Mouse (Mus musculus): ENCODE measurements around the gene Gtdc1. TPM values are rescaled to one million over a fixed set of nuclear protein-coding genes. Genes with fewer than 3 reads are reported as not detected.

The Gtdc1 gene
- polyA plus RNA-seq, 1 experiment from 2014 or later: 10.1 TPM

GRCm38 (mm10) chr2:44590881-44591280 lies 336.6 kb downstream of the Gtdc1 start:
- no peaks in the 10 kb centered on the region for H3K4me1 ChIP-seq (replicated peaks)
- no peak overlapping the region for H3K4me3 ChIP-seq
- no peak overlapping the region for H3K4me2 ChIP-seq
- 0 out of 2 replicates have a peak, but pooled peaks cover 3% of the 10 kb centered on the region for H3K36me3 ChIP-seq
- ATAC-seq (ENCODE audit: insufficient number of reproducible peaks, low FRiP score): no peak
- H3K27me3 ChIP-seq (replicated peaks): no peaks in the 10 kb centered on the region
- H3K9me3 ChIP-seq (replicated peaks): no peaks in the 10 kb centered on the region
- H3K27ac ChIP-seq (ENCODE audit: poor library complexity, severe bottlenecking): no peak overlapping the region
- whole genome bisulfite sequencing: 56% methylated on average over 4 of the region's 4 CpGs
- no peak overlapping the region for H3K9ac ChIP-seq

GRCm38 (mm10) chr2:44584061-44584460 lies 343.4 kb downstream of the Gtdc1 start:
- Histone ChIP-seq H3K27me3 (replicated peaks) (no peaks in the 10 kb centered on the region), H3K4me1 (replicated peaks) (no peaks in the 10 kb centered on the region), H3K4me2 (no peak overlapping the region), H3K9me3 (replicated peaks) (peaks cover 5% of the 10 kb centered on the region; the same call in 1 of the 2 replicates), H3K9ac (no peak overlapping the region), H3K4me3 (no peak overlapping the region), H3K36me3 (peaks cover 8% of the 10 kb centered on the region), H3K27ac (ENCODE audit: poor library complexity, severe bottlenecking) (no peak overlapping the region)
- ATAC-seq (ENCODE audit: insufficient number of reproducible peaks, low FRiP score): no peak

DNA sequence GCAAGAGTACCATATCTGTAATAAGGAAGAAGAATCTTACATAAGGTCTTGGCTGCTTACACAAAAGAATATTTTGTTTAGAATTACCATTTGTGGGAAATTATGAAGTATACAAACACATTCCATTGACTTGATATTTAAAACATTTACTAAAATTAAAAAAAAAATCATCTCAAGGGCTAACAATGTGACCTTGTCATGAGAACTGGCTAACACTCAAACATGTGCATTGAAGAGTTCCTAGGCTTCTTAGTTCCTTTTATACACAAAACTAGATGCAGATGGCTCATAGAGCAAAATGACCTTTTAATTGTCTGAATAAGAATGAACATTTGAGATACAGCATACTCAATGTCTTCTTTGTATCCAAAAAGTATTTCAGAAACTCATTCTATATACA lies 344.0 kb downstream of the Gtdc1 start:
- Histone ChIP-seq H3K9ac (no peak overlapping the region), H3K27me3 (replicated peaks) (no peaks in the 10 kb centered on the region), H3K9me3 (replicated peaks) (peaks cover 5% of the 10 kb centered on the region; the same call in 1 of the 2 replicates), H3K36me3 (peaks cover 8% of the 10 kb centered on the region), H3K4me2 (no peak overlapping the region), H3K27ac (ENCODE audit: poor library complexity, severe bottlenecking) (no peak overlapping the region), H3K4me1 (replicated peaks) (no peaks in the 10 kb centered on the region), H3K4me3 (no peak overlapping the region)
- ATAC-seq (ENCODE audit: insufficient number of reproducible peaks, low FRiP score): no peak

DNA sequence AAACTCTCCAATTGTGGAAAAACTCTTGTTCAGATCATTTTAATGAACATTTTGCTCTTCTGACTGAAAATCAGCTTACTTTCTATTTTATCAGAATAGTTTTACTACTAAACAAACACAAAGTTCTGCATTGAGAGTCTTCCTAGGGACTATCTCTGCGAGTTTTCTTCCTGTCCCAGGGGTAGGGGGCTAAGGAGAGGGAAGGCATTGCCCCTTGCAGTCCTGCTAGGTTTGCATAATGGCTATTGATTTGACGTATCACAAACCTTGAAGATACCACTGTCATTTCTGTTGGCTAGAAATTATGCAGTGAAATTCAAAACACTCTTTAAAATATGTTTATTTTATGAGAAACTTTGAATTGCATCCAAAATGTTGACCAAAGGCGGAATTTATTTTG lies 355.6 kb downstream of the Gtdc1 start:
- Histone ChIP-seq H3K9ac (no peak overlapping the region), H3K4me3 (no peak overlapping the region), H3K4me2 (no peak overlapping the region), H3K36me3 (no peaks in the 10 kb centered on the region), H3K27ac (ENCODE audit: poor library complexity, severe bottlenecking) (no peak overlapping the region), H3K4me1 (replicated peaks) (no peaks in the 10 kb centered on the region), H3K9me3 (replicated peaks) (no peaks in the 10 kb centered on the region), H3K27me3 (replicated peaks) (no peaks in the 10 kb centered on the region)
- 74% methylated on average over 3 of the region's 3 CpGs for WGBS
- ATAC-seq (ENCODE audit: insufficient number of reproducible peaks, low FRiP score): no peak

- Histone ChIP-seq H3K4me1 (replicated peaks) (no peaks in the 10 kb centered on the region), H3K27ac (ENCODE audit: poor library complexity, severe bottlenecking) (no peak overlapping the region), H3K4me2 (no peak overlapping the region), H3K27me3 (replicated peaks) (no peaks in the 10 kb centered on the region), H3K9me3 (replicated peaks) (no peaks in the 10 kb centered on the region), H3K36me3 (no peaks in the 10 kb centered on the region), H3K9ac (no peak overlapping the region), H3K4me3 (no peak overlapping the region)
- no peak for ATAC-seq (ENCODE audit: insufficient number of reproducible peaks, low FRiP score)
- WGBS: 65% methylated on average over 9 of the region's 9 CpGs
These were observed 356.3 kb downstream of the Gtdc1 start for GRCm38 (mm10) chr2:44571156-44571555.

GRCm38 (mm10) chr2:44569140-44569952 lies 358.1 kb downstream of the Gtdc1 start:
- H3K9ac ChIP-seq: no peak overlapping the region
- WGBS: 82% methylated on average over 7 of the region's 7 CpGs

DNA sequence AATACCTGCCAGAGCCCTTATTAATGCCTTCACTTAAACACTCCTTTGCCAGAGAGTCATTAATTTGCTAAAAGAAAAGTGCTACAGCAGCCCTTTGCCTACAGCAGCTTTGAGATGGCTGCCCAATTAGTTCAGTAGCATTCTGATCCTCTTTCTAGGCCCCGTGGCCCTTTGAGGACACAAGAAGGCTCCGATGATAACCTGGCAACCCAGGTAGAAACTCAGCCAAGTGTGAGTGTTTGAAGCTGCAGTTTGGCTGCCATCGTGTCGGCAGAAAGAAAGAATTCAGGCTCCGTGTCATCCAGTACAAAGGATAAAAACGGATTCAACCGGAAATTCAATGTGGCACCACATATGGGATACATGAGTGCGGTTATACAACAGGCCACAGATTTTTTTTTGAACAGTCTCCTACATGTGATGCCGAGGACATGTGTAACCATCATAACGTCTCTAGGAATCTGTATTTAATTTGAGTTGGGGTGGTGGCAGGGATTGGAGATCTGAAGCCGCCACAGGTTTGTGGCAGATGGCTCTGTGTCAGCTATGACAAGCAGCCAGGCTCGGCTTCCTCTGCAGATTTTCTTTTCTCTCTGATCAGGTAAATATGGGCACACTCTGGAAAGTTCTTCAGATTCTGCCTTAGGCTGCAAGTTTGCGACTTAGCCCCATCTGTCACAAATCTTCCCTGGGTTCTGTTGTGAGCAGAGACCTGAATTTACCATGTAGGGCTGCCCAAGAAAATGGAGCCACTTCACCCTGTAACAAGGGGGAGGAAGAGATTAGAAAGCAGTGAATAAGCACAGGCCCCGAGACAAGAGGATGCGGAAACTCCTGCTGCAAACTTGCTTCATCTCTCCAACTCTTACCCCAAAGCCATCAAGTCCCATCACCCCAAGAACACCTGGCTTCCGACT lies 362.4 kb downstream of the Gtdc1 start:
- Histone ChIP-seq H3K27me3 (replicated peaks) (no peaks in the 10 kb centered on the region), H3K9ac (no peak overlapping the region), H3K4me1 (replicated peaks) (no peaks in the 10 kb centered on the region), H3K4me2 (no peak overlapping the region), H3K9me3 (replicated peaks) (no peaks in the 10 kb centered on the region), H3K27ac (ENCODE audit: poor library complexity, severe bottlenecking) (no peak overlapping the region), H3K36me3 (peaks cover 2% of the 10 kb centered on the region; the same call in 1 of the 2 replicates), H3K4me3 (no peak overlapping the region)
- 86% methylated on average over 16 of the region's 16 CpGs for WGBS
- ATAC-seq (ENCODE audit: insufficient number of reproducible peaks, low FRiP score): no peak

More at GRCm38 (mm10) chr2:44569140-44569952, 358.1 kb downstream of the Gtdc1 start:
- Histone ChIP-seq H3K9me3 (replicated peaks) (no peaks in the 10 kb centered on the region), H3K4me3 (no peak overlapping the region), H3K4me1 (replicated peaks) (no peaks in the 10 kb centered on the region), H3K4me2 (no peak overlapping the region), H3K36me3 (peaks cover 2% of the 10 kb centered on the region; the same call in 1 of the 2 replicates), H3K27me3 (replicated peaks) (no peaks in the 10 kb centered on the region), H3K27ac (ENCODE audit: poor library complexity, severe bottlenecking) (no peak overlapping the region)
- ATAC-seq (ENCODE audit: insufficient number of reproducible peaks, low FRiP score): no peak

DNA sequence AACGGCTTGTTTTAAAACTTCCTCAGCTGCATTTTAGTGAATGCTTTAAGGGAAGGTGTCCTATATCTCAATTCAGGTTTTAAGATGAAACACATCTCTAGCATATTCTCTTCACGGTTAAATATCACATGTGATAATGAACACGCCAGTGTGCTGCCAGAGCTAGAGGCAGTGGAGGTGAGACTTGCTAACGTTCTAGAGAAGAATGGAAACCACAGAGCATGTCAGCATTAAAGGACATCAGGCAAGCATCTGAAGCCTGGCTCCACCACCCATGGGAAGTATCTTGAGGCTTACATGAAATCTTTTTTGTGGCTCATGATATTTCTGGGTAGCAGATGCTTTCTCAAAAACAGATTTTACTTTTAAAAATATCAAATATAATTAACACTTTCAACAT lies 365.7 kb downstream of the Gtdc1 start:
- Histone ChIP-seq H3K4me3 (no peak overlapping the region), H3K9ac (no peak overlapping the region), H3K27ac (ENCODE audit: poor library complexity, severe bottlenecking) (no peak overlapping the region), H3K9me3 (replicated peaks) (no peaks in the 10 kb centered on the region), H3K27me3 (replicated peaks) (0 out of 2 replicates have a peak, but pooled peaks cover 3% of the 10 kb centered on the region), H3K36me3 (peaks cover 2% of the 10 kb centered on the region; the same call in 1 of the 2 replicates), H3K4me2 (no peak overlapping the region), H3K4me1 (replicated peaks) (no peaks in the 10 kb centered on the region)
- no peak for ATAC-seq (ENCODE audit: insufficient number of reproducible peaks, low FRiP score)
- WGBS: 83% methylated on average over 4 of the region's 4 CpGs

DNA sequence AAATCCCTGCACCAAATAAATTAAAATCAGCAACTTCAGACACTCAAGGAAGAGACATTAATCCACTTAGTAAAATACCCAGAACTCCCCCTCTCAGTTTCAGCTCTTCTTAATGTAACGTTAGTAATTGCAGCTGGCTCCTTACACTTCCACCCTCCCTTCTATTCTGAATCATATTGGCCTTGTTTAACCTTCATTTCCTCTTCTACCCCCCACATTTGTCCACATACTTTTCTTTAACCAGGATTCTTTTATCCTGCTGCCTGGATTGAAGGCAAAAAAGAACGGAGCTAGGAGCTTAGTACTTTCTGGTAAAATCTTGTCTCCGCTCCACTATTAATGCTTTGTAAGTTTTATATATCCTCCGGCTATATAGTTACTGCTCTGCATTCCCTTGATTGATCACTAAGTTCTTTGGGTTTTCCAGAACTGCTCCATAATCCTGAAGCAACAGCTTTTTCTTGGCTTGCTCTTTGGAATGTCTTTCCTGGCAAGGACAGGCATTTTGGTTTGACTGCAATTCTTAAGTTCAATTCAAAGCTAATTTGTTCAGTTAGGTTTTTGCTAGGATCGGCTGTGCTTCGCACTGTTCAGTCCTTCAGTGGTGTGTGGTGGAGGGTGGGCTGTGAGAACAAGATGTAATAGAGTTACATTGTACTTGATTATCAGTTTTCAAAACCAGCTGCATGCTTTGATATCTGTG lies 368.1 kb downstream of the Gtdc1 start:
- ATAC-seq (ENCODE audit: insufficient number of reproducible peaks, low FRiP score): no peak
- H3K27ac ChIP-seq (ENCODE audit: poor library complexity, severe bottlenecking): no peak overlapping the region
- no peaks in the 10 kb centered on the region for H3K36me3 ChIP-seq
- no peak overlapping the region for H3K4me2 ChIP-seq
- 0 out of 2 replicates have a peak, but pooled peaks cover 2% of the 10 kb centered on the region for H3K4me1 ChIP-seq (replicated peaks)
- H3K4me3 ChIP-seq: no peak overlapping the region
- no peak overlapping the region for H3K9ac ChIP-seq
- no peaks in the 10 kb centered on the region for H3K9me3 ChIP-seq (replicated peaks)
- peaks cover 6% of the 10 kb centered on the region; the same call in 1 of the 2 replicates for H3K27me3 ChIP-seq (replicated peaks)
- WGBS: 77% methylated on average over 6 of the region's 6 CpGs

DNA sequence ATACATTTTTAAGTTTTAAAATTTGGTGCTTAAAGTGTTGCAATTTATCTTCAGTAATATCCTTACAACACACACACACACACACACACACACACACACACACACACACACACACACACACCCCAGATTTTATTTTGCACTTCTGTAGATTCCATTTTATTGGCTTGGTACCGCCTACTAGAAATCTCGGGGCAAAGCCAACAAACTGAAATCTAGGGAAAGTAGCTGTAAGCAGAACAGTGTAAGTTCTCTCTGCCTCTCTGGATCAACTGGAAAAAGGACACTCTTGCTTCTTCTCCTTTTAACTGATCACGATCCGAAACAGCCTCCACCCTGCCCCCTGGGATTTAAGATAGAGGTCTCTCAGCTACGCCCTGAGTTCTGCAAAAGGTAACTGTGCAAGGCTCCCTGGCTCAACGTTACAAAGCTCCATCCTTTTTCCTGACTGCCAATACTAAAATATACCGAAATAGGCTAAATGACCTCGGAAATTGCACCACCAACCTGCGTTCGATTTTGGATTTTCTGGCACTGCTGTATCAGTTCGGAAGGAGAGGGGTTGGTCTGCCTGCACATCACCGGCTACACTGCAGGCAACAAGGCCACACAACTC lies 369.7 kb downstream of the Gtdc1 start:
- Histone ChIP-seq H3K4me3 (no peak overlapping the region), H3K36me3 (no peaks in the 10 kb centered on the region), H3K9ac (no peak overlapping the region), H3K9me3 (replicated peaks) (no peaks in the 10 kb centered on the region), H3K4me2 (peak overlapping the region; percentile 92), H3K4me1 (replicated peaks) (0 out of 2 replicates have a peak, but pooled peaks cover 2% of the 10 kb centered on the region), H3K27ac (ENCODE audit: poor library complexity, severe bottlenecking) (no peak overlapping the region), H3K27me3 (replicated peaks) (peaks cover 6% of the 10 kb centered on the region; the same call in 1 of the 2 replicates)
- 47% methylated on average over 12 of the region's 12 CpGs for WGBS
- ATAC-seq (ENCODE audit: insufficient number of reproducible peaks, low FRiP score): no peak

Data from heart, embryonic 12.5 days (tissue).